Mouse (Mus musculus): ENCODE data around the gene D430042O09Rik.

D430042O09Rik gene

GRCm38 (mm10) chr7:125871404-125872201 is 163.9 kb downstream of the D430042O09Rik start:
- peak; percentile 59 for DNase-seq (ENCODE audit: low read depth, low spot score)

- DNase-seq (ENCODE audit: low read depth, low spot score), result no peak
Observed at GRCm38 (mm10) chr7:125872202-125872580, 164.5 kb downstream of the D430042O09Rik start.

- DNase-seq (ENCODE audit: low read depth, low spot score), result no peak
Observed at GRCm38 (mm10) chr7:125872874-125873273, 165.2 kb downstream of the D430042O09Rik start.

DNA sequence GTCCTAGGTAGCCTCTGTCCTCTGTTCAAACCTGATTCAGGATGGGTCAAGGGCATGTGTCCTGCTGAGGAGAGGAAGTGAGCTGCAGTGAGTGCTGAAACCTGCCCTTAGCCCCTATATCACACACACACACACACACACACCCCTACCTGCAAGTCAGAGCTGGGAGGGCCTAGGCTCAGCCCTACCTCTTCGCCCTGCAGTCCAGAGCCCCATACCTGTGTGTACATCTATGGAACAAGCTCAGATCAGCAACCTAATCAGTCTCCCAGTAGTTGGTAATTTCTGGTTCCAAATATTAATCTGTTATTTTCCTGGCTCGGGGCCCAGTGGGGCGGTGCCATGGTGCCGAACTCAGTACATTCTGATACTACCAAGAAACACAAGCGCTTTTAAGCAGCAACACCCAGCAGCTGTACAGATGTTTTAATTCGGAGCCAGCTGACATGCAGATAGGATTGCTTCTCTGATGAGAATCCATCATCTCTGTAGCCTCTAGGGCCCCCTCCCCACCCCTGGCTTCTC is 166.3 kb downstream of the D430042O09Rik start:
- DNase-seq (ENCODE audit: low read depth, low spot score), result no peak

- DNase-seq (ENCODE audit: low read depth, low spot score), result no peak
Observed at GRCm38 (mm10) chr7:125878040-125878439, 170.4 kb downstream of the D430042O09Rik start.

DNA sequence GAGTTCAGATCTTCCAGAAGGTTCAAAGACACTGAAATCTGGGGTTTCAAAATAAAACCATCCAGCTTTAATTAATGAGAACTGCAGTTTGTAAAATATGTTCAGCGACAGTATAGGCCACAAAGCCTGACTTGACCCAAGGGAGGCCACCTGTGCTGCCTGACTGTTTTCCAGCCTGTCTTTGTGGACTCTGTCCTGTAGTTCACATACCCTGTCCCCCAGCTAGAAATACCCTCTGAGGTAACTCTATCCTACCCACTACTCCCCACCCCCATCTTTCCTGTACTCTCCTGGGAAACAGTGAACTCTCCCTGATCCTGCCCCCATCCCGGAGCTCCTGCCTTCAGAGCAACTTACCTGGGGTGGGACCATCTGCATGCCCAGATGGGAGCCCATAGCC is 175.5 kb downstream of the D430042O09Rik start:
- DNase-seq (ENCODE audit: low read depth, low spot score), result no peak

GRCm38 (mm10) chr7:125886116-125886680 is 178.5 kb downstream of the D430042O09Rik start:
- no peak for DNase-seq (ENCODE audit: low read depth, low spot score)

DNA sequence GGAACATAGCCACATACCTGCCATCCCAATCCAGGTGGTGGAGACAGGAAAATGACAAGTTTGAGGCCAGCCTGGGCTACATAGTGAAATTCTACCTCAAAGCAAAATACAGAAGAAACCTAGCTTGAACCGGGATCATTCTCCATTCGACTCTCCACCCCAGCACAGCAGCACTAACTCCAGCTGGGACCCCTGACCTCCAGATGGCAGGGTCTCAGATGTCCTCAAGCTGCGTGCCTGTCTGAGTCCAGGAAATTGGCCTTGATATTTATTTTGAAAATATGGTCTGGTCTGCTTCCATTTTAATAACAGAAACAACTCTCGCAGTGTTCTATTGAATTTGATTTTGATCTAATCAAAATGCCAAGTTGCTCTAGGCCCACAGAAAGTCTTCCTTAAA is 179.4 kb downstream of the D430042O09Rik start:
- DNase-seq (ENCODE audit: low read depth, low spot score), result no peak

- no peak for DNase-seq (ENCODE audit: low read depth, low spot score)
Observed at GRCm38 (mm10) chr7:125887761-125888160, 180.1 kb downstream of the D430042O09Rik start.

GRCm38 (mm10) chr7:125888373-125888772 is 180.7 kb downstream of the D430042O09Rik start:
- no peak for DNase-seq (ENCODE audit: low read depth, low spot score)

DNA sequence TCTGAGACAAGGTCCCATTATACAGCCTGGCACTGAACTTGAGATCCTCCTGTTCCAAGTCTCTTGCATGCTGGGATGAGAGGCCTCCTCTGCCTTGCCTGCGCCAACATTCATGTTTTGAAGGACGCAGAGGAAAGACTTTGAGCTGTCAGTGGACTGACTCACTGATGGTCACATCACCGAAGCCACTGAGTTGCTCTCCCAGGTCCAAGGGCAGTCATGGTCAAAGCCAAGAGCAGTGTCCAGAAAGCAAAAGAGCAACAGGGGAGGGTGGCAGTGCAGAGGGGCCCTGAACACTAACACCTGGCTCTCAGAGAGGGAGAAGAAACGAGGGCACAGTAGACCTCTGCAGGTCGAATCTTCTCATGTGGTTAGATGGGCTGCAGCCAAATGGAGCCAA is 185.9 kb downstream of the D430042O09Rik start:
- DNase-seq (ENCODE audit: low read depth, low spot score), result no peak

DNA sequence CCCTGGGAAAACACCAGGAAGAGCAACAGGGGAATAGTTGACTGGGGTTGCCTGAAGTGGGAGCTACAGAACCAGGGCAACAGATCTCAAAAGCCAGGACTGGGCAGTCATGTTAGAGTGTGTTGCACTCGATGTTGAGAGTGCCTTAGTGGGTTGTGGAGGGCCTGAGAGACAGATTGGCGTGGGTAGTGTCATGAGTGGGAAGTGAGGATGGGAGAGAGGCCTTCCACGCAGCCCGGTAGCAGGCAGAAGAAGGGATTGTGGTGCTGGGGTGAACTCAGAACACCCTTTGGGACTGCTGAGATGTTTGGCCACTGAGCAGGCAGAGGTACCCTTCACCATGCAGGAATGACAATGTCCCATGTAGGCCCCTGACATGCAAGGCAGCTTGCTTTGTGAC is 189.4 kb downstream of the D430042O09Rik start:
- no peak for DNase-seq (ENCODE audit: low read depth, low spot score)

- DNase-seq (ENCODE audit: low read depth, low spot score), result peak; percentile 21
Observed at GRCm38 (mm10) chr7:125899036-125899435, 191.3 kb downstream of the D430042O09Rik start.

DNA sequence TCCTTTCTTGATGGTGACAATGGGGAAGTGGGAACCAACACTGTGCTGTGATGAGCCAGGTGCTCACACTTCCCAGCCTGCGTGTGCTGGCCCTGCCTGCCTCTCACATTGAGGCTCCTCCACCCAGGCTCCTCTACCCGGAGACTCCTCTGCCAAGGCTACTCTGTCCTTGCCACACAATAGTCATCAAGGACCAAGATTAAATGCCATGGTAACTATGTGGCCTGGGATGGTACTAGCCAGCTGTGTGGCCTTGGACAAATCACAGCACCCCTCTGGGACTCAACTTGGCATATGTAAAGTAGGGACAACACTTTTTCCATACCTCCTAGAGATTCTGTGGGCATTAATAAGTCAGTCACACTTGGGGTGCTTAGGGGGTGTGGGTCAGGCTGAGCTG is 192.2 kb downstream of the D430042O09Rik start:
- DNase-seq (ENCODE audit: low read depth, low spot score), result no peak

GRCm38 (mm10) chr7:125900386-125901161 is 192.9 kb downstream of the D430042O09Rik start:
- no peak for DNase-seq (ENCODE audit: low read depth, low spot score)

DNA sequence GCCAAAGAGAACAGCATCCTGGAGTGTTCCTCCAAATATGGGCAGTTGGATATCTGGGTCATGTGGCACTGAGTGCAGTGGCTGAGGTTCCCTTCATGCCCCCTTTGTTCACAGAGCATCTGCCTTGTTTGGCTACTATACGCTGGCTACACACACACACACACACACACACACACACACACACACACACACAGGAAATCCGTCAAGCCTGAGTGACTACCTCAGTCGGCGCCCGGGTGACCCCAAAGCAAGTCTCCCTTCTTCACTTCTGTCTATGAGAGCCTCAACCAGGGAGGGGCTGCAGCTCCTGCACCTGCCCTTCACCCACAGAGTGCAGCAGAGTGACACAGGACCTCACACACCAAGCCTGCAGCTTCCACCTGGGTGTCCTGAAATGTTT is 213.1 kb downstream of the D430042O09Rik start:
- DNase-seq (ENCODE audit: low read depth, low spot score), result no peak

GRCm38 (mm10) chr7:125924044-125924443 is 216.4 kb downstream of the D430042O09Rik start:
- DNase-seq (ENCODE audit: low read depth, low spot score), result no peak
